Mouse (Mus musculus): ENCODE results near the gene AU041133. TPM values are rescaled to one million over a fixed set of nuclear protein-coding genes. Genes with fewer than 3 reads are reported as not detected.
A peak's percentile ranks its signal among the peaks of the same experiment; 100 is the strongest.
"Not testable (repeated sequence)": the region's sequence is repeated elsewhere in the genome, so short reads cannot be mapped to it uniquely, and the experiment has no call there.

The AU041133 gene
- polyA plus RNA-seq (2014; fragmentation: Nextera tagmentation; extraction: Ambion mirVana) = 9.5 and 10.5 TPM in 2 replicates

- Histone ChIP-seq H3K27me3 (ENCODE audit: control insufficient read depth, insufficient read depth, low read length) (no peaks in the 10 kb centered on the region), H3K4me3 (replicated peaks; ENCODE audit: low read length) (peak within 1 kb of the TSS; percentile 55), H3K36me3 (replicated peaks; ENCODE audit: control insufficient read depth, insufficient read depth) (no peaks in the 10 kb centered on the region), H3K9me3 (ENCODE audit: control insufficient read depth, low read length) (peaks cover 57% of the 10 kb centered on the region), H3K4me1 (replicated peaks; ENCODE audit: control insufficient read depth, insufficient read depth, low read length) (no peaks in the 10 kb centered on the region), H3K4me2 (replicated peaks) (peak within 1 kb of the TSS; percentile 51), H3K9ac (peak within 1 kb of the TSS; percentile 60), H3K27ac (peak within 1 kb of the TSS; percentile 80)
- peak; percentile 88 for DNase-seq (ENCODE audit: low spot score)
- 2% methylated on average over 41 of the region's 41 CpGs for WGBS
- ATAC-seq (ENCODE audit: low FRiP score) = peak; percentile 100
These were observed at the start of gene AU041133 for GRCm38 (mm10) chr10:82127850-82128401. AU041133 (plus strand) TSS chr10:82128013.

GRCm38 (mm10) chr10:82082728-82083621 is 44.8 kb upstream of the AU041133 start, which contains the start of gene BC024063:
BC024063 (plus strand) TSS chr10:82083353.
- not testable (repeated sequence) for H3K9me3 ChIP-seq (ENCODE audit: control insufficient read depth, low read length); H3K36me3 ChIP-seq (replicated peaks; ENCODE audit: control insufficient read depth, insufficient read depth); H3K4me1 ChIP-seq (replicated peaks; ENCODE audit: control insufficient read depth, insufficient read depth, low read length); H3K27me3 ChIP-seq (ENCODE audit: control insufficient read depth, insufficient read depth, low read length)
- Histone ChIP-seq H3K9ac (peak within 1 kb of the TSS; percentile 64), H3K4me3 (replicated peaks; ENCODE audit: low read length) (peak within 1 kb of the TSS; percentile 43), H3K4me2 (replicated peaks) (peak within 1 kb of the TSS; percentile 49), H3K27ac (peak within 1 kb of the TSS; percentile 87)
- peak; percentile 84 for DNase-seq (ENCODE audit: low spot score)
- ATAC-seq (ENCODE audit: low FRiP score) = peak; percentile 98
- WGBS = 18% methylated on average over 40 of the region's 42 CpGs

- H3K9me3 ChIP-seq (ENCODE audit: control insufficient read depth, low read length); ATAC-seq (ENCODE audit: low FRiP score); DNase-seq (ENCODE audit: low spot score); H3K27me3 ChIP-seq (ENCODE audit: control insufficient read depth, insufficient read depth, low read length); H3K4me1 ChIP-seq (replicated peaks; ENCODE audit: control insufficient read depth, insufficient read depth, low read length); H3K36me3 ChIP-seq (replicated peaks; ENCODE audit: control insufficient read depth, insufficient read depth): not testable (repeated sequence)
- Histone ChIP-seq H3K4me2 (replicated peaks) (peak overlapping the region; percentile 49), H3K27ac (peak overlapping the region; percentile 87), H3K4me3 (replicated peaks; ENCODE audit: low read length) (peak overlapping the region; percentile 43), H3K9ac (peak overlapping the region; percentile 64)
- WGBS = 28% methylated on average over 12 of the region's 14 CpGs
These were observed 44.2 kb upstream of the AU041133 start for GRCm38 (mm10) chr10:82083622-82083971.

GRCm38 (mm10) chr10:82117206-82117605 is 10.6 kb upstream of the AU041133 start:
- WGBS = 84% methylated on average over 3 of the region's 3 CpGs
- Histone ChIP-seq H3K4me2 (replicated peaks) (no peak overlapping the region), H3K27ac (no peak overlapping the region), H3K4me3 (replicated peaks; ENCODE audit: low read length) (no peak overlapping the region), H3K36me3 (replicated peaks; ENCODE audit: control insufficient read depth, insufficient read depth) (no peaks in the 10 kb centered on the region), H3K4me1 (replicated peaks; ENCODE audit: control insufficient read depth, insufficient read depth, low read length) (no peaks in the 10 kb centered on the region), H3K9ac (no peak overlapping the region), H3K9me3 (ENCODE audit: control insufficient read depth, low read length) (peaks cover 85% of the 10 kb centered on the region), H3K27me3 (ENCODE audit: control insufficient read depth, insufficient read depth, low read length) (no peaks in the 10 kb centered on the region)
- DNase-seq (ENCODE audit: low spot score) (no peak), ATAC-seq (ENCODE audit: low FRiP score) (no peak)

GRCm38 (mm10) chr10:82145282-82145681 is 17.5 kb downstream of the AU041133 start:
- DNase-seq (ENCODE audit: low spot score) (no peak), ATAC-seq (ENCODE audit: low FRiP score) (no peak)
- 98% methylated on average over 1 of the region's 1 CpGs for WGBS
- H3K4me1 ChIP-seq (replicated peaks; ENCODE audit: control insufficient read depth, insufficient read depth, low read length) = no peaks in the 10 kb centered on the region
- H3K36me3 ChIP-seq (replicated peaks; ENCODE audit: control insufficient read depth, insufficient read depth) = peaks cover 72% of the 10 kb centered on the region
- no peak overlapping the region for H3K9ac ChIP-seq
- no peak overlapping the region for H3K4me2 ChIP-seq (replicated peaks)
- no peaks in the 10 kb centered on the region for H3K27me3 ChIP-seq (ENCODE audit: control insufficient read depth, insufficient read depth, low read length)
- no peak overlapping the region for H3K27ac ChIP-seq
- H3K9me3 ChIP-seq (ENCODE audit: control insufficient read depth, low read length) = peaks cover 75% of the 10 kb centered on the region
- H3K4me3 ChIP-seq (replicated peaks; ENCODE audit: low read length) = no peak overlapping the region

GRCm38 (mm10) chr10:82147571-82147970 is 19.8 kb downstream of the AU041133 start:
- no peaks in the 10 kb centered on the region for H3K4me1 ChIP-seq (replicated peaks; ENCODE audit: control insufficient read depth, insufficient read depth, low read length)
- H3K9ac ChIP-seq = no peak overlapping the region
- no peak overlapping the region for H3K4me3 ChIP-seq (replicated peaks; ENCODE audit: low read length)
- ATAC-seq (ENCODE audit: low FRiP score) = no peak
- 85% methylated on average over 4 of the region's 4 CpGs for WGBS
- H3K4me2 ChIP-seq (replicated peaks) = no peak overlapping the region
- H3K27me3 ChIP-seq (ENCODE audit: control insufficient read depth, insufficient read depth, low read length) = no peaks in the 10 kb centered on the region
- peaks cover 87% of the 10 kb centered on the region for H3K9me3 ChIP-seq (ENCODE audit: control insufficient read depth, low read length)
- H3K27ac ChIP-seq = no peak overlapping the region
- DNase-seq (ENCODE audit: low spot score) = no peak
- H3K36me3 ChIP-seq (replicated peaks; ENCODE audit: control insufficient read depth, insufficient read depth) = peaks cover 78% of the 10 kb centered on the region

- Histone ChIP-seq H3K4me1 (replicated peaks; ENCODE audit: control insufficient read depth, insufficient read depth, low read length) (no peaks in the 10 kb centered on the region), H3K9me3 (ENCODE audit: control insufficient read depth, low read length) (peaks cover 23% of the 10 kb centered on the region; the same call in 1 of the 2 replicates), H3K27me3 (ENCODE audit: control insufficient read depth, insufficient read depth, low read length) (no peaks in the 10 kb centered on the region), H3K27ac (no peak overlapping the region), H3K4me3 (replicated peaks; ENCODE audit: low read length) (no peak overlapping the region), H3K36me3 (replicated peaks; ENCODE audit: control insufficient read depth, insufficient read depth) (no peaks in the 10 kb centered on the region), H3K4me2 (replicated peaks) (no peak overlapping the region), H3K9ac (no peak overlapping the region)
- DNase-seq (ENCODE audit: low spot score) (no peak), ATAC-seq (ENCODE audit: low FRiP score) (no peak)
- 88% methylated on average over 3 of the region's 3 CpGs for WGBS
These were observed 40.0 kb downstream of the AU041133 start for GRCm38 (mm10) chr10:82167777-82168176.

- no peaks in the 10 kb centered on the region for H3K4me1 ChIP-seq (replicated peaks; ENCODE audit: control insufficient read depth, insufficient read depth, low read length)
- ATAC-seq (ENCODE audit: low FRiP score) (no peak), DNase-seq (ENCODE audit: low spot score) (no peak)
- no peak overlapping the region for H3K27ac ChIP-seq
- no peak overlapping the region for H3K4me2 ChIP-seq (replicated peaks)
- 0 out of 2 replicates have a peak, but pooled peaks cover 8% of the 10 kb centered on the region for H3K9me3 ChIP-seq (ENCODE audit: control insufficient read depth, low read length)
- H3K27me3 ChIP-seq (ENCODE audit: control insufficient read depth, insufficient read depth, low read length) = no peaks in the 10 kb centered on the region
- no peaks in the 10 kb centered on the region for H3K36me3 ChIP-seq (replicated peaks; ENCODE audit: control insufficient read depth, insufficient read depth)
- no peak overlapping the region for H3K9ac ChIP-seq
- 82% methylated on average over 2 of the region's 2 CpGs for WGBS
- no peak overlapping the region for H3K4me3 ChIP-seq (replicated peaks; ENCODE audit: low read length)
These were observed 42.0 kb downstream of the AU041133 start for GRCm38 (mm10) chr10:82169776-82170175.

GRCm38 (mm10) chr10:82170808-82171207 is 43.0 kb downstream of the AU041133 start:
- WGBS = 54% methylated on average over 2 of the region's 2 CpGs
- Histone ChIP-seq H3K4me3 (replicated peaks; ENCODE audit: low read length) (no peak overlapping the region), H3K27me3 (ENCODE audit: control insufficient read depth, insufficient read depth, low read length) (no peaks in the 10 kb centered on the region), H3K36me3 (replicated peaks; ENCODE audit: control insufficient read depth, insufficient read depth) (no peaks in the 10 kb centered on the region), H3K9me3 (ENCODE audit: control insufficient read depth, low read length) (0 out of 2 replicates have a peak, but pooled peaks cover 12% of the 10 kb centered on the region), H3K27ac (no peak overlapping the region), H3K4me2 (replicated peaks) (no peak overlapping the region), H3K9ac (no peak overlapping the region), H3K4me1 (replicated peaks; ENCODE audit: control insufficient read depth, insufficient read depth, low read length) (no peaks in the 10 kb centered on the region)
- no peak for ATAC-seq (ENCODE audit: low FRiP score)
- DNase-seq (ENCODE audit: low spot score) = peak; percentile 73

All from hindbrain, embryonic 14.5 days (tissue).